In genomic region chr12:111842565-111843433, GRCm38 (mm10) we compare ENCODE assay signal across 16 mouse cellular contexts. TPM values are rescaled to one million over a fixed set of nuclear protein-coding genes. Genes with fewer than 3 reads are reported as not detected.
DNase-seq lines count a peak whose midpoint lies in the region; ATAC-seq and TF ChIP-seq lines count a peak whose summit lies in the region.
"Had no signal": no experiment of that assay in that cellular context is flagged by ENCODE, and none has a peak within 500 bp of the region (broad histone marks: within the 10 kb centered on the region; RNA-seq: fewer than 3 reads in every experiment).

No protein-coding gene starts in this region.

- no peak for DNase-seq in kidney, postnatal 0 days (ENCODE audit: low spot score)
- peak; percentile 83 for DNase-seq in A20 (ENCODE audit: low read depth, low spot score)
- DNase-seq in forebrain, embryonic 11.5 days (ENCODE audit: low spot score), result no peak
- DNase-seq in adrenal gland, adult 2 months, result no peak
- DNase-seq: cerebellum, adult 11-12 months; gastrocnemius, postnatal 14 days; lung, postnatal 10 days; right cerebral cortex, postnatal 14 days had no signal

- no peak overlapping the region for H3K9ac ChIP-seq in kidney, postnatal 0 days (ENCODE audit: low read depth, low read length)
- no peak overlapping the region for H3K9ac ChIP-seq in kidney, embryonic 15.5 days
- no peak overlapping the region for H3K9ac ChIP-seq in liver, embryonic 16.5 days (ENCODE audit: low read depth, low read length)
- H3K9ac ChIP-seq in forebrain, embryonic 11.5 days (ENCODE audit: low read length), result no peak overlapping the region
- H3K9ac ChIP-seq: limb, embryonic 12.5 days; midbrain, embryonic 12.5 days had no signal

- peak; percentile 9; the same call in 1 of the 2 replicates for TF ChIP-seq CTCF in kidney, postnatal 0 days (IDR thresholded peaks at IDR 0.05; ENCODE audit: low read depth)

- 66% methylated on average over 15 of the region's 15 CpGs for WGBS in kidney, postnatal 0 days
- WGBS in kidney, embryonic 15.5 days, result 72% methylated on average over 15 of the region's 15 CpGs
- 66% methylated on average over 15 of the region's 15 CpGs for WGBS in liver, embryonic 16.5 days (ENCODE audit: insufficient replicate concordance)
- whole genome bisulfite sequencing in forebrain, embryonic 11.5 days, result 88% methylated on average over 15 of the region's 15 CpGs

- H3K27ac ChIP-seq in kidney, postnatal 0 days, result no peak overlapping the region
- H3K27ac ChIP-seq in kidney, embryonic 15.5 days, result no peak overlapping the region
- 0 out of 2 replicates have a peak overlapping the region, but pooled peaks have one; percentile 9 for H3K27ac ChIP-seq in liver, embryonic 16.5 days (ENCODE audit: low read length)
- H3K27ac ChIP-seq in forebrain, embryonic 11.5 days (ENCODE audit: low read depth, low read length), result no peak overlapping the region
- H3K27ac ChIP-seq: left cerebral cortex, adult 2 months; limb, embryonic 12.5 days; midbrain, embryonic 12.5 days had no signal

- no peak overlapping the region for H3K4me3 ChIP-seq in kidney, postnatal 0 days (replicated peaks; ENCODE audit: low read depth, low read length)
- H3K4me3 ChIP-seq in kidney, embryonic 15.5 days (replicated peaks), result no peak overlapping the region
- H3K4me3 ChIP-seq in liver, embryonic 16.5 days (ENCODE audit: low read depth, low read length), result no peak overlapping the region
- no peak overlapping the region for H3K4me3 ChIP-seq in forebrain, embryonic 11.5 days (ENCODE audit: low read depth, low read length)
- H3K4me3 ChIP-seq: left cerebral cortex, adult 2 months; limb, embryonic 12.5 days; midbrain, embryonic 12.5 days had no signal

- H3K27me3 ChIP-seq in kidney, postnatal 0 days (ENCODE audit: insufficient read depth, low read length), result no peaks in the 10 kb centered on the region
- H3K27me3 ChIP-seq in kidney, embryonic 15.5 days, result no peaks in the 10 kb centered on the region
- no peaks in the 10 kb centered on the region for H3K27me3 ChIP-seq in liver, embryonic 16.5 days (ENCODE audit: control insufficient read depth, insufficient read depth, low read depth, low read length)
- no peaks in the 10 kb centered on the region for H3K27me3 ChIP-seq in forebrain, embryonic 11.5 days (ENCODE audit: control insufficient read depth, insufficient read depth, low read length)
- H3K27me3 ChIP-seq: limb, embryonic 12.5 days; midbrain, embryonic 12.5 days had no signal

- no peaks in the 10 kb centered on the region for H3K4me1 ChIP-seq in kidney, postnatal 0 days (replicated peaks; ENCODE audit: insufficient read depth, low read length)
- no peaks in the 10 kb centered on the region for H3K4me1 ChIP-seq in kidney, embryonic 15.5 days
- peaks cover 5% of the 10 kb centered on the region; the same call in 1 of the 2 replicates for H3K4me1 ChIP-seq in liver, embryonic 16.5 days (ENCODE audit: control insufficient read depth, low read depth, low read length)
- H3K4me1 ChIP-seq in forebrain, embryonic 11.5 days (replicated peaks; ENCODE audit: control insufficient read depth, insufficient read depth, low read length), result no peaks in the 10 kb centered on the region
- H3K4me1 ChIP-seq: limb, embryonic 12.5 days; midbrain, embryonic 12.5 days had no signal

- no peak overlapping the region for H3K4me2 ChIP-seq in kidney, postnatal 0 days (ENCODE audit: low read length)
- H3K4me2 ChIP-seq in kidney, embryonic 15.5 days, result no peak overlapping the region
- H3K4me2 ChIP-seq in liver, embryonic 16.5 days (ENCODE audit: low read depth, low read length), result no peak overlapping the region
- no peak overlapping the region for H3K4me2 ChIP-seq in forebrain, embryonic 11.5 days (ENCODE audit: low read depth, low read length, severe bottlenecking)
- H3K4me2 ChIP-seq: heart, embryonic 11.5 days; limb, embryonic 12.5 days; midbrain, embryonic 12.5 days had no signal

- H3K36me3 ChIP-seq in kidney, postnatal 0 days (ENCODE audit: insufficient read depth, low read length), result peaks cover 34% of the 10 kb centered on the region
- peaks cover 47% of the 10 kb centered on the region for H3K36me3 ChIP-seq in kidney, embryonic 15.5 days
- H3K36me3 ChIP-seq in liver, embryonic 16.5 days (ENCODE audit: control insufficient read depth, insufficient read depth), result no peaks in the 10 kb centered on the region
- no peaks in the 10 kb centered on the region for H3K36me3 ChIP-seq in forebrain, embryonic 11.5 days (ENCODE audit: control insufficient read depth, insufficient read depth, low read length)
- H3K36me3 ChIP-seq: midbrain, embryonic 12.5 days had no signal

- H3K9me3 ChIP-seq in kidney, postnatal 0 days (replicated peaks; ENCODE audit: low read length), result no peaks in the 10 kb centered on the region
- H3K9me3 ChIP-seq in kidney, embryonic 15.5 days (replicated peaks), result no peaks in the 10 kb centered on the region
- H3K9me3 ChIP-seq in liver, embryonic 16.5 days (replicated peaks; ENCODE audit: control insufficient read depth, low read length), result no peaks in the 10 kb centered on the region
- H3K9me3 ChIP-seq in forebrain, embryonic 11.5 days (ENCODE audit: control insufficient read depth, low read length), result no peaks in the 10 kb centered on the region
- H3K9me3 ChIP-seq: limb, embryonic 12.5 days; midbrain, embryonic 12.5 days had no signal

- no peak for ATAC-seq in kidney, postnatal 0 days (replicated peaks; ENCODE audit: low FRiP score, low read depth)
- no peak for ATAC-seq in kidney, embryonic 15.5 days (replicated peaks; ENCODE audit: low FRiP score)
- ATAC-seq in common myeloid progenitor, adult 5-6 weeks (replicated peaks; ENCODE audit: low read depth, poor library complexity, severe bottlenecking), result peak; percentile 50; the same call in 1 of the 2 replicates
- ATAC-seq in liver, embryonic 16.5 days (ENCODE audit: low read depth), result peak; percentile 70
- no peak for ATAC-seq in monocyte, adult 5-6 weeks (replicated peaks; ENCODE audit: insufficient number of reproducible peaks, low FRiP score, low TSS enrichment, poor library complexity, severe bottlenecking)
- no peak for ATAC-seq in forebrain, embryonic 11.5 days (replicated peaks; ENCODE audit: low FRiP score)

RNA-seq across cellular contexts. Expression of gene Zfyve21, which starts 28.8 kb away (rescaled TPM):
- polyA plus RNA-seq in kidney, postnatal 0 days (2015; fragmentation: Nextera tagmentation; extraction: Ambion mirVana), result 117 and 118 TPM in 2 replicates
- 117 and 125 TPM in 2 replicates for polyA plus RNA-seq in kidney, embryonic 15.5 days (2015; fragmentation: Nextera tagmentation; extraction: Ambion mirVana)
- 8.4 and 12.3 TPM in 2 replicates for total RNA-seq in common myeloid progenitor, adult 5-6 weeks (2017)
- 70.7 and 76.8 TPM in 2 replicates for polyA plus RNA-seq in liver, embryonic 16.5 days (2015; fragmentation: Nextera tagmentation; extraction: Ambion mirVana)
- total RNA-seq in monocyte, adult 5-6 weeks (2017), result 1.0 to 3.8 TPM (median 3.5 TPM) in 3 replicates
- polyA plus RNA-seq in forebrain, embryonic 11.5 days (2014; fragmentation: Nextera tagmentation; extraction: Ambion mirVana), result 66.5 and 68.4 TPM in 2 replicates
- 100 to 1,000 TPM in 1 of 2 experiments, 10 to 100 TPM in 1; 63.4 to 125 TPM for total RNA-seq in adrenal gland, adult 2 months (2021)
- polyA plus RNA-seq in adrenal gland, adult 2 months (2012; rRNA removed), result 124 and 125 TPM in 2 replicates

RNA-seq across cellular contexts. Expression of gene Xrcc3, which starts 29.1 kb away (rescaled TPM):
- 6.3 and 6.9 TPM in 2 replicates for polyA plus RNA-seq in kidney, postnatal 0 days (2015; fragmentation: Nextera tagmentation; extraction: Ambion mirVana)
- polyA plus RNA-seq in kidney, embryonic 15.5 days (2015; fragmentation: Nextera tagmentation; extraction: Ambion mirVana), result 14.0 and 14.3 TPM in 2 replicates
- total RNA-seq in common myeloid progenitor, adult 5-6 weeks (2017), result 6.6 and 8.4 TPM in 2 replicates
- 3.5 and 5.0 TPM in 2 replicates for polyA plus RNA-seq in liver, embryonic 16.5 days (2015; fragmentation: Nextera tagmentation; extraction: Ambion mirVana)
- total RNA-seq in monocyte, adult 5-6 weeks (2017), result 0.11 to 2.1 TPM (median 1.9 TPM) in 3 replicates
- polyA plus RNA-seq in forebrain, embryonic 11.5 days (2014; fragmentation: Nextera tagmentation; extraction: Ambion mirVana), result 19.6 and 20.1 TPM in 2 replicates
- 10 to 100 TPM in 1 of 2 experiments, 1 to 10 TPM in 1; 8.8 to 17.8 TPM for total RNA-seq in adrenal gland, adult 2 months (2021)
- 19.7 and 22.5 TPM in 2 replicates for polyA plus RNA-seq in adrenal gland, adult 2 months (2012; rRNA removed)

Comparison
In these comparisons a context has a peak if more than half of its experiments do, and no peak if none do; other contexts are left out.
1. ATAC-seq: peak in common myeloid progenitor, adult 5-6 weeks (single experiment) and liver, embryonic 16.5 days (single experiment); none in kidney, postnatal 0 days (single experiment), kidney, embryonic 15.5 days (single experiment), monocyte, adult 5-6 weeks (single experiment) and forebrain, embryonic 11.5 days (single experiment).